Mouse (Mus musculus): ENCODE data around the gene Usp40. TPM values are rescaled to one million over a fixed set of nuclear protein-coding genes. Genes with fewer than 3 reads are reported as not detected.

Gene Usp40
- polyA plus RNA-seq, 1 experiment from 2014 or later = 54.0 TPM

DNA sequence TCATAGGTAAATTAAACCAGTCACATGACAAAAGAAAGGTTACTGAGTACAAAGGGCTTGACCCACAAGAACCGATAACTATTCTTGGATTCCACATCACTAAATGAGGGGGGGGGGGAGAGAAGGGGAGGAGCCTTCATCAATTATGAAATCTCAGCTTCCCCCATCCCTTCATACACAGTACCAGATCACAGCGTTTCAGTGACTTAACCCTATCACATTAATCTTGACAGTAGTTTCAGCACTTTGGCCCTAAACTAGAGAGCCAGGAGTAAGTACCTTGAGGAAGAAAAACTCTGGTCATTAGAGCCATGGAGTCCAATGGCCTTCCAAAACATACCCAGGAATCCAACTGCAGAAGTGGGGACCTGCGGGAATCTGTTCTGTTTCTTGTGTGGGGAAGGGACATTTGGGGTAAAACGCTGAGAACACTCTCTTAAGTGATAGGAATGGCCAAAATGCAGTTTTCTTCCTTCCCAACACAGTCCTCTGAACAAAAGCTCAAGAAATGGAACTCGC lies 600 bp downstream of the Usp40 start:
- peak overlapping the region; percentile 66 for H3K4me2 ChIP-seq
- H3K27me3 ChIP-seq = no peaks in the 10 kb centered on the region
- H3K4me1 ChIP-seq = peaks cover 20% of the 10 kb centered on the region
- 3% methylated on average over 5 of the region's 5 CpGs for WGBS
- H3K9ac ChIP-seq = peak overlapping the region; percentile 95
- peak overlapping the region; percentile 95 for H3K27ac ChIP-seq
- peaks cover 27% of the 10 kb centered on the region for H3K36me3 ChIP-seq
- H3K9me3 ChIP-seq = no peaks in the 10 kb centered on the region
- no peak for ATAC-seq (ENCODE audit: insufficient number of reproducible peaks, insufficient read depth, low FRiP score, low TSS enrichment, low read depth)
- peak overlapping the region; percentile 69 for H3K4me3 ChIP-seq

DNA sequence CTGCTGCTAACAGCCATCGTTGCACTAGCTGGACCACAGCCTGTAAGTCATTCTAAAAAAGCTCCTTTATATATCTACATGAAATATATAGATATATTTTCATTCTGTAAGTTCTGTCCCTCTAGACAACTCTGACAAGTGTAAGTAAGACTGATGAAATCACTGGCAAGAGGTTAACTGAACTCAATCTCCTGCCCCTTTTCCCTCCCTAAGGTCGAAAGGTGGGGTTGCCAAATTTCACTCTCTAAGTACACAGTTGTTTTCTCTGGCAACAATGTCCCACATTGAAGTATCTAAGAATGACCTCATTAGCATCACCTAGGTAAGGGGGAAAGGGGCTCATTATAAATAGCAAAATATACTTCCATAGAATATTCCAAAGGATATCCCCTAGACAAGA lies 15.6 kb downstream of the Usp40 start:
- 95% methylated on average over 2 of the region's 2 CpGs for WGBS
- Histone ChIP-seq H3K9me3 (no peaks in the 10 kb centered on the region), H3K4me3 (no peak overlapping the region), H3K9ac (no peak overlapping the region), H3K36me3 (peaks cover 90% of the 10 kb centered on the region), H3K4me1 (no peaks in the 10 kb centered on the region), H3K4me2 (no peak overlapping the region), H3K27ac (no peak overlapping the region), H3K27me3 (no peaks in the 10 kb centered on the region)
- no peak for ATAC-seq (ENCODE audit: insufficient number of reproducible peaks, insufficient read depth, low FRiP score, low TSS enrichment, low read depth)

DNA sequence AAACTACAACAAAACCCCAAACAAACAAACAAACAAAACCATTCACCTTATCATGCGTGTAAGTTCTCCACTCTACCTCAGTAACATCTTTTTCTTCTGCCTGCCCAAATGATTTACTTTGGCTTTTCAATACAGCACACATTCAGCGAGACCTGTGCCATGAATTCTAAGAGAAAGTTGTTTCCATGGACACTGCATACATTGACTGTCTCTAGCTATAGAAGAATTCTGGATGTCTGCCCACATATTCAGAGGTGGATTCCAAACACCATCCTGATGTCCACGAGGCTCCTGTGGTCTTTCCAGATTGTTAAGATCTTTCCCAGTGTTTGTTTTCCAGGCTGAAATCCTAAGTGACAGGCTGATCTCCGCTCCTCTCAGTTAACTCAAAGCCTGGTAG lies 26.1 kb downstream of the Usp40 start:
- no peak overlapping the region for H3K4me3 ChIP-seq
- H3K27me3 ChIP-seq = no peaks in the 10 kb centered on the region
- 82% methylated on average over 4 of the region's 4 CpGs for WGBS
- ATAC-seq (ENCODE audit: insufficient number of reproducible peaks, insufficient read depth, low FRiP score, low TSS enrichment, low read depth) = no peak
- H3K4me2 ChIP-seq = no peak overlapping the region
- no peaks in the 10 kb centered on the region for H3K4me1 ChIP-seq
- H3K36me3 ChIP-seq = peaks cover 85% of the 10 kb centered on the region
- no peaks in the 10 kb centered on the region for H3K9me3 ChIP-seq
- no peak overlapping the region for H3K27ac ChIP-seq
- H3K9ac ChIP-seq = no peak overlapping the region

DNA sequence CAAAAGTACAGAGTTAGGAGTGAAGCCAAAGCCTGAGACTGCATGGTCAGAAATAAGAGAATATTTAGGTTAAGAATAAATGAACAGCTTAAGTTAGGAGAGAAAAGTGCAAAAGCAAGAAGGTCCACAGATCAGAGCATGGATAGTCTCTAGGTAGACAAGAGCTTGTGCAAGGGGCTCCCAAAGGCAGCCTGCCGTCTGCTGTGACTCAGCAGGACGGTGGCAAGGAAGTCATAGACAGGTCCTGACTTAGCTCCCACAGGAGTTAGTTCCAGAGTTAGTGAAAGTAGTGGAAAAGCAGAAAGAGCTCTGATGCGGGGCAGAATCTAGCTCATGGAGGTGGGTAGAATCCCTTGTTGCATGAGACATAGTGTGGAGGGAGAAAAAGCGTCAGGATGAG lies 38.0 kb downstream of the Usp40 start:
- no peaks in the 10 kb centered on the region for H3K9me3 ChIP-seq
- H3K27me3 ChIP-seq = no peaks in the 10 kb centered on the region
- no peak overlapping the region for H3K9ac ChIP-seq
- H3K4me2 ChIP-seq = no peak overlapping the region
- H3K36me3 ChIP-seq = peaks cover 67% of the 10 kb centered on the region
- no peaks in the 10 kb centered on the region for H3K4me1 ChIP-seq
- no peak overlapping the region for H3K27ac ChIP-seq
- no peak for ATAC-seq (ENCODE audit: insufficient number of reproducible peaks, insufficient read depth, low FRiP score, low TSS enrichment, low read depth)
- WGBS = 84% methylated on average over 4 of the region's 4 CpGs
- no peak overlapping the region for H3K4me3 ChIP-seq

DNA sequence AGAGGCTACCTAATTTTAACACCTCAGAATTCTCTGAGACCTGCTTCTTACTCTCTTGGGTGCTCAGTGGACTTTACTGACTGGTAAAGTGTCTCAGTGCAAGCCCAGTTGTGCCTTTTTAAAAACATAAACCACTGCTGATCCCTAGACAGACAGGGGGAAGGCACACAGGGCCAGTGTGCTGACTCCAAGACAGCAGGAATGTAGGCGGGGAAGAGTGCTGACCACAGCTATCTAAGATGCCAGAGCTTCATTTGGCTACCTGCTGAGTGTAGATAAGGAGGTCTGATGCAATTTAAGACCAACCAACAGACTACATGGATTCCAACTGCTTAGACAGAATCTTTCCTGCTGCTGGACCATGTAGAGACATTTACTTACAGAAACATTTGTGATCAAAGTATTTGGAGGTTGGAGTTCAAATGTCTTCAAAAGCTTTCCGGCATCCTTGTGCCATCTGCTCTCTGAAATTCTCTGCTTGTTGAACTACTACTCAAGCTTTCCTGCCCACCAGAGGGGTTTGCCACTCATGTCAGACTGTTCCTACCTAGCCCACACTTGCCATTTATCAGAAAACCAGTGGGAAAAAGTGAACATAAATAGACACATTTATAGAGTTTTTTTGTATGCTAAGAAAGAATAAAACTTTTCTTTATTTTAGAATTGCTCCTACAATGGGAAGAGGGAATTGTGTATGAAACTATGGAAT lies 46.7 kb downstream of the Usp40 start:
- 84% methylated on average over 2 of the region's 2 CpGs for WGBS
- ATAC-seq (ENCODE audit: insufficient number of reproducible peaks, insufficient read depth, low FRiP score, low TSS enrichment, low read depth) = no peak
- no peaks in the 10 kb centered on the region for H3K4me1 ChIP-seq

DNA sequence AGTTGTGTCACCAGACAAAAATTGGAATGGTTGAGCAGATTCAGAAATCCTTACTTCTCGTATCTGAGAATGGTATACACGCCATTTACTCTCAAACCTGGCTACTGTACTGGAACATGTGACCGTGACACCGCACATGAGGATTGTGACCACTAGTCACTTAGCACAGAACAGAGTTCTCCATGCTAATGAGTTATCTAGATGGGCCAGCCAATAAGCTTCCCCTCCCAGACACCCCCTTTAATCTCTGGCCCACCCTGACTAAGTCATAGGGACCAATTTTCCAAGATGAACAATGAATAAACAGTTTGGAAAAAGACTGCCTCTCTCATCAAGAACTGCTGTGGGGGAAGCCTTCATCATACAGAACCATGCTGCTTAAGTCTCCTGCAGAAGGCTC lies 47.6 kb downstream of the Usp40 start:
- WGBS = 89% methylated on average over 4 of the region's 4 CpGs
- Histone ChIP-seq H3K36me3 (peaks cover 85% of the 10 kb centered on the region), H3K4me1 (no peaks in the 10 kb centered on the region), H3K9ac (no peak overlapping the region), H3K27me3 (no peaks in the 10 kb centered on the region), H3K9me3 (no peaks in the 10 kb centered on the region), H3K4me3 (no peak overlapping the region), H3K27ac (no peak overlapping the region), H3K4me2 (no peak overlapping the region)
- no peak for ATAC-seq (ENCODE audit: insufficient number of reproducible peaks, insufficient read depth, low FRiP score, low TSS enrichment, low read depth)

More for the DNA sequence above, 46.7 kb downstream of the Usp40 start:
- no peaks in the 10 kb centered on the region for H3K9me3 ChIP-seq
- H3K36me3 ChIP-seq = peaks cover 83% of the 10 kb centered on the region
- no peaks in the 10 kb centered on the region for H3K27me3 ChIP-seq
- no peak overlapping the region for H3K9ac ChIP-seq
- H3K4me2 ChIP-seq = no peak overlapping the region
- H3K27ac ChIP-seq = no peak overlapping the region
- H3K4me3 ChIP-seq = no peak overlapping the region

DNA sequence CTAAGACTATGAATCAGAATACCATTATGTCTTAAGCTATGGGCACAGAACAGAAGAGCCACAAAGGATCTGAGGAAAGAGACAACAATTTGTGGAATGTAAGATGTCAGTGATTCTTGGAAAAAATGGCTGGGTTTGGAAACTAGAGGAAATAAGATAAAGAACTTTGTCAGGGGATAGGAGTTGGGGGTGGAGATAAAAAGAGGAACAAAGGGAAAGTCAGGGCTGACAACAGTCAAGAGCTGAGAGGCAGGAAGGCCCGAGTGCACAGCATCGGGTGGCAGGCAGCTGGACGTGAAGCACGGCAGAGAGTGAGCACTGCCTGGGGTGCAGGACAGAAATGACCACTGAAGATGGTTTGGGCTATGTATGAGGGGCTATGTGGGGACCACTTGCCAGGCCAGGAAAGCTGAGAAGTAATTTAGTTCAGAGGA lies 48.3 kb downstream of the Usp40 start:
- WGBS = 55% methylated on average over 4 of the region's 4 CpGs
- no peak overlapping the region for H3K27ac ChIP-seq
- no peak for ATAC-seq (ENCODE audit: insufficient number of reproducible peaks, insufficient read depth, low FRiP score, low TSS enrichment, low read depth)
- H3K27me3 ChIP-seq = no peaks in the 10 kb centered on the region
- no peak overlapping the region for H3K4me2 ChIP-seq
- H3K4me3 ChIP-seq = no peak overlapping the region
- H3K9me3 ChIP-seq = no peaks in the 10 kb centered on the region
- H3K4me1 ChIP-seq = no peaks in the 10 kb centered on the region
- peaks cover 87% of the 10 kb centered on the region for H3K36me3 ChIP-seq
- no peak overlapping the region for H3K9ac ChIP-seq

DNA sequence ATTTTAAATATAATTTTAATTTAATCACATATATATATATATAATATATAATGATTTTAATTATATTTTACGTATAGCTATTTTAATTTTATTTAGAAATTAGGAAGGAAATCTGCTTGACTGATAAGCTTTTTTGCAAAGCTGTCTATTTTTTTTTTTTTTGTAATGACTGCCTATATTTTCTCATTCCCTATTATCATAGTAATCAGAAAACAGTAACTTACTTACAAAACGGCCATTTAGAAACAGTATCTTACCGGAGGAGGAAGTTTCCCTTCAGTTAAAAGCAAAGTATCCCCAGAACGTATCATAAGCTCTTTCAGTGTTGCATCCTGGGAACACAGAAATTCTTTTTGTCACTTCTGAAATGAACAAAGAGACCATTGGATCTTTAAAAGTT lies 48.8 kb downstream of the Usp40 start:
- Histone ChIP-seq H3K27ac (no peak overlapping the region), H3K27me3 (no peaks in the 10 kb centered on the region), H3K4me1 (no peaks in the 10 kb centered on the region), H3K4me3 (no peak overlapping the region), H3K9ac (no peak overlapping the region), H3K9me3 (no peaks in the 10 kb centered on the region), H3K4me2 (no peak overlapping the region), H3K36me3 (peaks cover 87% of the 10 kb centered on the region)
- WGBS = 89% methylated on average over 4 of the region's 4 CpGs
- ATAC-seq (ENCODE audit: insufficient number of reproducible peaks, insufficient read depth, low FRiP score, low TSS enrichment, low read depth) = no peak

DNA sequence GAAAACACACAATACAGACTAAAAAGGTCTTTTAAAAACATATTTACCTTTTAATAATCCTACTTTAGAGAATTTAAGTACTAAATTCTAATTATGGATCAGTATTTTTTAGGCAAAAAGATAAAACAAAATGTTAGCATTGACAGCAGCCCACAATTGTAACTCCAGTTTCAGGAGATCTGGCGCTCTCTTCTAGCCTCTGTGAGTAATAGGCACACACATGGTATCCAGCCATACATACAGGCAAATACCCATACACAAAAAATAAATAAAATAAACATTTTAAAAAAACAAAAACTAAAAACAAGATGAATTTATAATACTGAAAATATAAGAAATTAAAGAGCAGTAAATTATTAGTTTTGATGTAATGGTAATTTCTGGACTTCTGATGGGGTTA lies 49.4 kb downstream of the Usp40 start:
- Histone ChIP-seq H3K9ac (no peak overlapping the region), H3K27me3 (no peaks in the 10 kb centered on the region), H3K36me3 (peaks cover 87% of the 10 kb centered on the region), H3K4me2 (no peak overlapping the region), H3K4me3 (no peak overlapping the region), H3K27ac (no peak overlapping the region), H3K4me1 (no peaks in the 10 kb centered on the region), H3K9me3 (no peaks in the 10 kb centered on the region)
- 93% methylated on average over 1 of the region's 1 CpGs for WGBS
- ATAC-seq (ENCODE audit: insufficient number of reproducible peaks, insufficient read depth, low FRiP score, low TSS enrichment, low read depth) = no peak

DNA sequence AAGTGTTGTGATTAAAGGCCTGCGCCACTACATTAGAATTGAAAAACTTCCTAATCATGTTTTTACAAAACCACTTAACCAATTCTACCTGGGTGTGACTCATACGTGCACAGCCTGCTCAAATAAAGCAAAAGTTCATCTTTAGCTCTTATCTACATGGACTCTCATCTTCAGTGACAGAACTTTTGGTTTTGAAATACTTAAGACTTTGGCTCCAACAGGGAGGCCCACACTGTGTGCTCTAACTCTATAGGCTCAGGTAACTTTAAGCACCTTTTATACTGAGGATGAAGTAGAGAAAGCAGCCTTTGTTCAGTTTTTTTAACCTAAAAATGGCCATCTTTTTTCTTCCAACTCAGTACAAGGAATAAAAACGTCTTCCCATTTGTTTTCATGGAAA lies 55.3 kb downstream of the Usp40 start:
- no peak overlapping the region for H3K4me3 ChIP-seq
- no peaks in the 10 kb centered on the region for H3K9me3 ChIP-seq
- no peaks in the 10 kb centered on the region for H3K4me1 ChIP-seq
- no peak overlapping the region for H3K4me2 ChIP-seq
- H3K9ac ChIP-seq = no peak overlapping the region
- ATAC-seq (ENCODE audit: insufficient number of reproducible peaks, insufficient read depth, low FRiP score, low TSS enrichment, low read depth) = no peak
- WGBS = 79% methylated on average over 3 of the region's 3 CpGs
- H3K27me3 ChIP-seq = no peaks in the 10 kb centered on the region
- peaks cover 95% of the 10 kb centered on the region for H3K36me3 ChIP-seq
- no peak overlapping the region for H3K27ac ChIP-seq

DNA sequence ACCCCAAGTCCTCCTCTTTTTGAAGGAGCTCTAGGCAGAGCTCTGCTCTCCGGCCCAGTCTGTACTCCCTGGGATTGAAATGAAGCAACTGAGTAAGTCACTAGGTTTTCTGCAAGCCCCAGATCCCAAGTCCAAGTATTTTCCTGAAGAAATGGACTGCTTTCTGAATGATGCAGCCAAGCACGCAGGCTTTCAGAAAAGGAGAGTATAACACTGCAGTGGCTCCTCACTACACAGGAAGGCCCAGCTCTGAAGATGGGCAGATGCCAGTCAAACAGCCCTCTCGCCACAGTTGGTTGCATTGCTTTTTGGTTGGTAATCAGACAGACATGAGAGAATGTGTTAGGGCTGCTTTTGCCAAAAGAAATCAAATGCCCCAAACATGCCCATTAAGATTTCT lies 56.7 kb downstream of the Usp40 start:
- H3K27me3 ChIP-seq = no peaks in the 10 kb centered on the region
- 91% methylated on average over 3 of the region's 3 CpGs for WGBS
- H3K36me3 ChIP-seq = peaks cover 94% of the 10 kb centered on the region
- no peak overlapping the region for H3K4me3 ChIP-seq
- H3K9me3 ChIP-seq = no peaks in the 10 kb centered on the region
- H3K4me1 ChIP-seq = no peaks in the 10 kb centered on the region
- H3K4me2 ChIP-seq = no peak overlapping the region
- H3K27ac ChIP-seq = no peak overlapping the region
- ATAC-seq (ENCODE audit: insufficient number of reproducible peaks, insufficient read depth, low FRiP score, low TSS enrichment, low read depth) = no peak
- no peak overlapping the region for H3K9ac ChIP-seq

DNA sequence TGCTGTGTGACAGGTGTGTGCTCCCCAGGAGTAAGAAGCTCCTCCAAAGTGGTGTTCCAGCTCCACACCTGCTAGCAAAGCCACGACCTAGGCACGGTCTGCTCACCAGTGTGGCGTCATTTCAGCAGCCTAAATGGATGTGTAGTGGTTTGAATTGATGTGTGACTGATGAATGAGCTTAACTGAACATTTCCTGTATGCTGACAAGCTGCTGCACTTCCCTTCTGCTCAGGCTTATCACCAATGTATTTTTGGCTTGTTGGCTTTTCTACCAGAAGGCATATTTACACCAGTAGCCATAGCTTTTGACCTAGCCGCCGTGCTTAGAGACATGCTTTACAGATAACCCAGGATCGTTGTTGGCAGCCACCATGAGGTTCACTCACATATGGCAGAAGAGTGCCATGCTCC lies 60.7 kb downstream of the Usp40 start:
- peaks cover 97% of the 10 kb centered on the region for H3K36me3 ChIP-seq
- WGBS = 92% methylated on average over 6 of the region's 6 CpGs
- ATAC-seq (ENCODE audit: insufficient number of reproducible peaks, insufficient read depth, low FRiP score, low TSS enrichment, low read depth) = no peak
- no peaks in the 10 kb centered on the region for H3K4me1 ChIP-seq
- no peak overlapping the region for H3K27ac ChIP-seq
- no peaks in the 10 kb centered on the region for H3K27me3 ChIP-seq
- no peak overlapping the region for H3K4me2 ChIP-seq
- no peak overlapping the region for H3K9ac ChIP-seq
- no peaks in the 10 kb centered on the region for H3K9me3 ChIP-seq
- no peak overlapping the region for H3K4me3 ChIP-seq

Data from embryonic facial prominence, embryonic 13.5 days (tissue).